Mouse (Mus musculus): ENCODE measurements around the gene St6galnac3.

GRCm38 (mm10) chr3:153201835-153202234, 523.1 kb downstream of the St6galnac3 start:
- TF ChIP-seq CTCF (conservative IDR thresholded peaks at IDR 0.05 in 1 of 2, IDR thresholded peaks at IDR 0.05 in 1 of 2; ENCODE audit: low read depth in 2 of 2, low read length in 2 of 2) (peak in 1 of 2 experiments; percentile 13; a peak in 1 of 4 replicates), ELF1 (IDR thresholded peaks at IDR 0.05; ENCODE audit: low read depth, low read length) (no peak), POLR2A (IDR thresholded peaks at IDR 0.05; ENCODE audit: low read depth, low read length) (no peak), POLR2AphosphoS2 (IDR thresholded peaks at IDR 0.05; ENCODE audit: low read depth, low read length) (no peak), JUN (IDR thresholded peaks at IDR 0.05; ENCODE audit: insufficient read depth, low read depth, low read length) (no peak), MAFK (IDR thresholded peaks at IDR 0.05; ENCODE audit: insufficient replicate concordance, low read length) (no peak), EP300 (IDR thresholded peaks at IDR 0.05; ENCODE audit: low read length) (no peak; the same call in 1 of the 2 replicates), RCOR1 (conservative IDR thresholded peaks at IDR 0.05; ENCODE audit: low read depth, low read length) (no peak), HCFC1 (IDR thresholded peaks at IDR 0.05; ENCODE audit: low read depth, low read length) (no peak), MAX (IDR thresholded peaks at IDR 0.05; ENCODE audit: low read length) (no peak), NELFE (IDR thresholded peaks at IDR 0.05; ENCODE audit: low read depth, low read length) (no peak), USF2 (conservative IDR thresholded peaks at IDR 0.05; ENCODE audit: low read depth, low read length) (no peak), KAT2A (IDR thresholded peaks at IDR 0.05; ENCODE audit: insufficient replicate concordance, low read length) (no peak)

All from CH12.LX (cell line).